Mouse (Mus musculus): Measurements from ENCODE around the gene Pdzph1. TPM values are rescaled to one million over a fixed set of nuclear protein-coding genes. Genes with fewer than 3 reads are reported as not detected.

Gene Pdzph1
- polyA plus RNA-seq, 1 experiment from 2014 or later: not detected

- no peak for ATAC-seq (ENCODE audit: insufficient read depth, low FRiP score, low read depth)
- WGBS: 89% methylated on average over 1 of the region's 1 CpGs
Measured at GRCm38 (mm10) chr17:58957055-58957454, 34.1 kb downstream of the Pdzph1 start.

GRCm38 (mm10) chr17:58943015-58943822 lies 48.0 kb downstream of the Pdzph1 start:
- 80% methylated on average over 10 of the region's 10 CpGs for WGBS
- Histone ChIP-seq H3K27ac (no peak overlapping the region), H3K27me3 (replicated peaks) (no peaks in the 10 kb centered on the region), H3K9ac (no peak overlapping the region), H3K4me2 (no peak overlapping the region), H3K9me3 (no peaks in the 10 kb centered on the region), H3K4me3 (replicated peaks) (no peak overlapping the region), H3K36me3 (no peaks in the 10 kb centered on the region), H3K4me1 (no peaks in the 10 kb centered on the region)
- no peak for ATAC-seq (ENCODE audit: insufficient read depth, low FRiP score, low read depth)

More at GRCm38 (mm10) chr17:58957055-58957454, 34.1 kb downstream of the Pdzph1 start:
- H3K4me1 ChIP-seq: no peaks in the 10 kb centered on the region
- no peak overlapping the region for H3K9ac ChIP-seq
- no peak overlapping the region for H3K4me2 ChIP-seq
- H3K27ac ChIP-seq: no peak overlapping the region
- H3K9me3 ChIP-seq: no peaks in the 10 kb centered on the region
- H3K4me3 ChIP-seq (replicated peaks): no peak overlapping the region
- no peaks in the 10 kb centered on the region for H3K27me3 ChIP-seq (replicated peaks)
- no peaks in the 10 kb centered on the region for H3K36me3 ChIP-seq

- no peak overlapping the region for H3K4me2 ChIP-seq
- H3K9ac ChIP-seq: no peak overlapping the region
- H3K4me1 ChIP-seq: no peaks in the 10 kb centered on the region
- H3K4me3 ChIP-seq (replicated peaks): no peak overlapping the region
- no peaks in the 10 kb centered on the region for H3K36me3 ChIP-seq
- no peaks in the 10 kb centered on the region for H3K27me3 ChIP-seq (replicated peaks)
- H3K9me3 ChIP-seq: no peaks in the 10 kb centered on the region
- H3K27ac ChIP-seq: no peak overlapping the region
- ATAC-seq (ENCODE audit: insufficient read depth, low FRiP score, low read depth): no peak
- WGBS: 60% methylated on average over 1 of the region's 1 CpGs
Measured at GRCm38 (mm10) chr17:58938598-58938997, 52.6 kb downstream of the Pdzph1 start.

GRCm38 (mm10) chr17:58937533-58937932 lies 53.6 kb downstream of the Pdzph1 start:
- no peaks in the 10 kb centered on the region for H3K4me1 ChIP-seq
- no peaks in the 10 kb centered on the region for H3K9me3 ChIP-seq
- H3K27me3 ChIP-seq (replicated peaks): no peaks in the 10 kb centered on the region
- no peak overlapping the region for H3K4me2 ChIP-seq
- H3K4me3 ChIP-seq (replicated peaks): no peak overlapping the region
- no peak for ATAC-seq (ENCODE audit: insufficient read depth, low FRiP score, low read depth)
- no peak overlapping the region for H3K27ac ChIP-seq
- H3K36me3 ChIP-seq: no peaks in the 10 kb centered on the region
- H3K9ac ChIP-seq: no peak overlapping the region
- WGBS: 40% methylated on average over 4 of the region's 4 CpGs

GRCm38 (mm10) chr17:58932983-58933280 lies 58.2 kb downstream of the Pdzph1 start:
- 49% methylated on average over 1 of the region's 1 CpGs for WGBS
- H3K9ac ChIP-seq: no peak overlapping the region

GRCm38 (mm10) chr17:58932279-58932982 lies 58.7 kb downstream of the Pdzph1 start:
- 25% methylated on average over 2 of the region's 2 CpGs for WGBS
- H3K4me1 ChIP-seq: no peaks in the 10 kb centered on the region
- H3K36me3 ChIP-seq: no peaks in the 10 kb centered on the region
- no peaks in the 10 kb centered on the region for H3K9me3 ChIP-seq
- H3K27me3 ChIP-seq (replicated peaks): no peaks in the 10 kb centered on the region
- ATAC-seq (ENCODE audit: insufficient read depth, low FRiP score, low read depth): no peak
- H3K4me2 ChIP-seq: no peak overlapping the region
- no peak overlapping the region for H3K4me3 ChIP-seq (replicated peaks)
- H3K27ac ChIP-seq: no peak overlapping the region
- no peak overlapping the region for H3K9ac ChIP-seq

More at GRCm38 (mm10) chr17:58932983-58933280, 58.2 kb downstream of the Pdzph1 start:
- Histone ChIP-seq H3K27me3 (replicated peaks) (no peaks in the 10 kb centered on the region), H3K9me3 (no peaks in the 10 kb centered on the region), H3K4me1 (no peaks in the 10 kb centered on the region), H3K36me3 (no peaks in the 10 kb centered on the region), H3K4me3 (replicated peaks) (no peak overlapping the region), H3K4me2 (no peak overlapping the region), H3K27ac (no peak overlapping the region)
- no peak for ATAC-seq (ENCODE audit: insufficient read depth, low FRiP score, low read depth)

GRCm38 (mm10) chr17:58924754-58925546 lies 66.2 kb downstream of the Pdzph1 start:
- no peak overlapping the region for H3K4me3 ChIP-seq (replicated peaks)
- H3K36me3 ChIP-seq: no peaks in the 10 kb centered on the region
- H3K27ac ChIP-seq: no peak overlapping the region
- H3K27me3 ChIP-seq (replicated peaks): no peaks in the 10 kb centered on the region
- 62% methylated on average over 10 of the region's 10 CpGs for WGBS
- no peak overlapping the region for H3K9ac ChIP-seq
- no peaks in the 10 kb centered on the region for H3K4me1 ChIP-seq
- no peak overlapping the region for H3K4me2 ChIP-seq
- no peaks in the 10 kb centered on the region for H3K9me3 ChIP-seq
- ATAC-seq (ENCODE audit: insufficient read depth, low FRiP score, low read depth): no peak

GRCm38 (mm10) chr17:58923901-58924476 lies 67.2 kb downstream of the Pdzph1 start:
- Histone ChIP-seq H3K9me3 (no peaks in the 10 kb centered on the region), H3K4me1 (no peaks in the 10 kb centered on the region), H3K4me3 (replicated peaks) (no peak overlapping the region), H3K27me3 (replicated peaks) (no peaks in the 10 kb centered on the region), H3K4me2 (no peak overlapping the region), H3K27ac (no peak overlapping the region), H3K9ac (no peak overlapping the region), H3K36me3 (no peaks in the 10 kb centered on the region)
- WGBS: 42% methylated on average over 11 of the region's 11 CpGs
- ATAC-seq (ENCODE audit: insufficient read depth, low FRiP score, low read depth): no peak

- 61% methylated on average over 7 of the region's 7 CpGs for WGBS
- no peak overlapping the region for H3K27ac ChIP-seq
Measured at GRCm38 (mm10) chr17:58923316-58923866, 67.8 kb downstream of the Pdzph1 start.

GRCm38 (mm10) chr17:58922821-58923220 lies 68.4 kb downstream of the Pdzph1 start:
- Histone ChIP-seq H3K9ac (no peak overlapping the region), H3K36me3 (no peaks in the 10 kb centered on the region), H3K4me3 (replicated peaks) (no peak overlapping the region), H3K9me3 (no peaks in the 10 kb centered on the region), H3K4me1 (no peaks in the 10 kb centered on the region), H3K4me2 (no peak overlapping the region), H3K27me3 (replicated peaks) (no peaks in the 10 kb centered on the region), H3K27ac (no peak overlapping the region)
- ATAC-seq (ENCODE audit: insufficient read depth, low FRiP score, low read depth): no peak
- WGBS: 73% methylated on average over 2 of the region's 2 CpGs

More at GRCm38 (mm10) chr17:58923316-58923866, 67.8 kb downstream of the Pdzph1 start:
- Histone ChIP-seq H3K9me3 (no peaks in the 10 kb centered on the region), H3K4me1 (no peaks in the 10 kb centered on the region), H3K36me3 (no peaks in the 10 kb centered on the region), H3K4me2 (no peak overlapping the region), H3K27me3 (replicated peaks) (no peaks in the 10 kb centered on the region), H3K9ac (no peak overlapping the region), H3K4me3 (replicated peaks) (no peak overlapping the region)
- no peak for ATAC-seq (ENCODE audit: insufficient read depth, low FRiP score, low read depth)

- no peak overlapping the region for H3K4me3 ChIP-seq (replicated peaks)
- H3K27ac ChIP-seq: no peak overlapping the region
- no peaks in the 10 kb centered on the region for H3K9me3 ChIP-seq
- no peak for ATAC-seq (ENCODE audit: insufficient read depth, low FRiP score, low read depth)
- 77% methylated on average over 4 of the region's 4 CpGs for WGBS
- no peaks in the 10 kb centered on the region for H3K4me1 ChIP-seq
- H3K36me3 ChIP-seq: no peaks in the 10 kb centered on the region
- H3K4me2 ChIP-seq: no peak overlapping the region
- H3K27me3 ChIP-seq (replicated peaks): no peaks in the 10 kb centered on the region
- H3K9ac ChIP-seq: no peak overlapping the region
Measured at GRCm38 (mm10) chr17:58919927-58920326, 71.2 kb downstream of the Pdzph1 start.

All from stomach, embryonic 15.5 days (tissue).